Mouse (Mus musculus) subcutaneous adipose tissue, adult 2 months (tissue): ENCODE results near the gene Spata31d1a. TPM values are rescaled to one million over a fixed set of nuclear protein-coding genes. Genes with fewer than 3 reads are reported as not detected.

Experiments
- polyA plus RNA-seq: library from polyadenylated mRNA; depleted of rRNA; stranded (reverse); fragments of >200 nt; gene quantifications from 2 replicates; pipeline ENCODE4 v1.2.3, GENCODE M21; 2012; ENCODE audit warnings: low replicate concordance; rRNA removed

The Spata31d1a gene
- not detected in 2 replicates for polyA plus RNA-seq

GRCm38 (mm10) chr13:59710230-59710629 is at the start of gene Spata31d1a:
Spata31d1a (minus strand) TSS chr13:59710330.

GRCm38 (mm10) chr13:59746711-59747110 is 36.6 kb upstream of the Spata31d1a start, which contains the start of gene 1700014D04Rik:
1700014D04Rik (minus strand) TSS chr13:59746752.

DNA sequence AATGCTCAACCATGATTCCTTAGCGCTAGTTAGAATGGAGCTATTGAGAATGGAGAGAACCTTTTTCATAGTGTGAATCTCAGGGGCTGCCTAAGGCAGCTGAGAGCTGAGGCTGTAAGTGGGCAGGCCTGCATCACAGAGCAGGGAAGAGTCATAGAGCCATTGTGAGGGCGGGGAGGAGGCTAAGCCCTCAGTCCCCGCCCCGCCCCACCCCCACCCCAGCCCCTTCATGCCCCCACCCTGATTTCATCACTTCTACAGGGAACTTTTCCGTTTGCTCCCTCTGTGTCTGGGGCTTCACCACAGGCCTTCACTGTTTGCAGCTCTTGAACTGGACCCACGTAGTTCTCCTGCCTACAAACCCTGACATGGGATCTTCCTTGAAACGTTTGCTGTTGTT is 21.5 kb upstream of the Spata31d1a start, which contains the start of gene Spata31d1d:
TSS of gene Spata31d1d (minus strand) at position 101 of the 400 bp plus-strand sequence.

DNA sequence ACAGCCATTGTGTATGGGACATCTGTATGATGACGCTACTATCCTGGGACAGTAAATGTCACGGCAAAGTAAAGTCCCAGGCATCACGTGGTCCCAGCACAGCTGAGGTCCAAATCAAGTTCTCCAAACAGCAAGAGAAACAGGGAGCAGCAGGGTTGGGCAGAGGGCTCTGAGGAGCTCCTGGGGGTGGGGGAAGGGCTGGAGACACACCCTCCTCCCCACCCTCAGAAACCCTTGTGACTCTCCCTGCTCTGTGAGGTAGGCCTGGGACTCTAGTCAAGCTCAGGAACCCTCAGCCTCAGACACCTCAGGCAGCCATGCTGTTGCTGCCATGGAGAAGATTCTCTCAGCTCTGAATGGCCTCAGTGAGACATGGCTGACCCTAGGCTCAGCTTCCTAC is 1.9 kb upstream of the Spata31d1a start, which contains the start of gene Spata31d1b:
TSS of gene Spata31d1b (plus strand) at position 301 of the 400 bp plus-strand sequence.

GRCm38 (mm10) chr13:59694008-59694407 is 16.1 kb downstream of the Spata31d1a start, which contains the start of gene 4921517D22Rik:
4921517D22Rik (minus strand) TSS chr13:59694108.

GRCm38 (mm10) chr13:59675151-59676011 is 34.7 kb downstream of the Spata31d1a start, which contains the start of gene Golm1:
Golm1 (minus strand) TSS chr13:59675811.

Other genes with a start within 250 kb of the Spata31d1a start
- gene Agtpbp1, start 125.1 kb downstream of the Spata31d1a start, polyA plus RNA-seq: 12.0 and 12.8 TPM in 2 replicates
- 30.7 and 41.2 TPM in 2 replicates for gene Naa35, start 125.1 kb downstream of the Spata31d1a start, polyA plus RNA-seq
- 7.3 and 14.4 TPM in 2 replicates for gene Golm1, start 34.5 kb downstream of the Spata31d1a start, polyA plus RNA-seq
- not detected in 2 replicates for gene 4921517D22Rik, start 16.2 kb downstream of the Spata31d1a start, polyA plus RNA-seq
- gene Spata31d1b, start 2.0 kb upstream of the Spata31d1a start, polyA plus RNA-seq: not detected in 2 replicates
- not detected in 2 replicates for gene Spata31d1d, start 21.4 kb upstream of the Spata31d1a start, polyA plus RNA-seq
- gene 1700014D04Rik, start 36.4 kb upstream of the Spata31d1a start, polyA plus RNA-seq: not detected in 2 replicates
- 142 and 167 TPM in 2 replicates for gene Isca1, start 59.5 kb upstream of the Spata31d1a start, polyA plus RNA-seq
- gene Gm49354, start 71.9 kb upstream of the Spata31d1a start, polyA plus RNA-seq: not detected in 2 replicates
- 20.1 and 28.4 TPM in 2 replicates for gene Tut7, start 112.8 kb upstream of the Spata31d1a start, polyA plus RNA-seq